Comparison of ENCODE assay signal across 9 mouse cellular contexts in genomic region chr5:24446630-24447029, GRCm38 (mm10). TPM values are rescaled to one million over a fixed set of nuclear protein-coding genes. Genes with fewer than 3 reads are reported as not detected.
DNase-seq lines count a peak whose midpoint lies in the region; ATAC-seq lines count a peak whose summit lies in the region.
"Had no signal": no experiment of that assay in that cellular context is flagged by ENCODE, and none has a peak within 500 bp of the region (broad histone marks: within the 10 kb centered on the region; RNA-seq: fewer than 3 reads in every experiment).

No protein-coding gene starts in this region.

- peaks cover 21% of the 10 kb centered on the region for H3K36me3 ChIP-seq in forebrain, embryonic 12.5 days (replicated peaks)
- no peaks in the 10 kb centered on the region for H3K36me3 ChIP-seq in forebrain, embryonic 16.5 days (ENCODE audit: control insufficient read depth, insufficient read depth)
- H3K36me3 ChIP-seq in midbrain, embryonic 10.5 days, result peaks cover 24% of the 10 kb centered on the region
- H3K36me3 ChIP-seq in midbrain, embryonic 11.5 days (ENCODE audit: control insufficient read depth, insufficient read depth, low read length), result peaks cover 6% of the 10 kb centered on the region; the same call in 1 of the 2 replicates
- H3K36me3 ChIP-seq in limb, embryonic 13.5 days, result peaks cover 23% of the 10 kb centered on the region
- H3K36me3 ChIP-seq in neural tube, embryonic 14.5 days (ENCODE audit: control insufficient read depth, insufficient read depth, low read length), result no peaks in the 10 kb centered on the region; the same call in 1 of the 2 replicates

- H3K4me2 ChIP-seq in forebrain, embryonic 12.5 days, result peak overlapping the region; percentile 88; the same call in 1 of the 2 replicates
- H3K4me2 ChIP-seq in forebrain, embryonic 16.5 days (ENCODE audit: low read length), result no peak overlapping the region
- H3K4me2 ChIP-seq in midbrain, embryonic 11.5 days, result no peak overlapping the region; the same call in 1 of the 2 replicates
- H3K4me2 ChIP-seq in limb, embryonic 13.5 days (replicated peaks), result peak overlapping the region; percentile 85
- H3K4me2 ChIP-seq in neural tube, embryonic 14.5 days (ENCODE audit: low read depth, low read length), result peak overlapping the region; percentile 92; the same call in 1 of the 2 replicates

- H3K4me1 ChIP-seq in forebrain, embryonic 12.5 days, result peaks cover 45% of the 10 kb centered on the region
- peaks cover 34% of the 10 kb centered on the region for H3K4me1 ChIP-seq in forebrain, embryonic 16.5 days (replicated peaks; ENCODE audit: control insufficient read depth, insufficient read depth, low read length)
- peaks cover 57% of the 10 kb centered on the region for H3K4me1 ChIP-seq in midbrain, embryonic 10.5 days
- H3K4me1 ChIP-seq in midbrain, embryonic 11.5 days (ENCODE audit: control insufficient read depth, insufficient read depth, low read length), result peaks cover 24% of the 10 kb centered on the region
- peaks cover 39% of the 10 kb centered on the region for H3K4me1 ChIP-seq in limb, embryonic 13.5 days
- H3K4me1 ChIP-seq in neural tube, embryonic 14.5 days (ENCODE audit: control insufficient read depth, insufficient read depth, low read length), result peaks cover 22% of the 10 kb centered on the region

- no peak for ATAC-seq in forebrain, embryonic 12.5 days (ENCODE audit: low FRiP score)
- no peak for ATAC-seq in forebrain, embryonic 16.5 days
- ATAC-seq in midbrain, embryonic 11.5 days (ENCODE audit: low FRiP score), result no peak
- ATAC-seq in limb, embryonic 13.5 days (ENCODE audit: low FRiP score, low read depth), result no peak
- no peak for ATAC-seq in neural tube, embryonic 14.5 days (ENCODE audit: low read depth)

- H3K27ac ChIP-seq in forebrain, embryonic 12.5 days, result no peak overlapping the region
- H3K27ac ChIP-seq in forebrain, embryonic 16.5 days (ENCODE audit: low read length), result no peak overlapping the region
- no peak overlapping the region for H3K27ac ChIP-seq in midbrain, embryonic 10.5 days (replicated peaks)
- no peak overlapping the region for H3K27ac ChIP-seq in midbrain, embryonic 11.5 days (ENCODE audit: low read depth, low read length)
- no peak overlapping the region for H3K27ac ChIP-seq in limb, embryonic 13.5 days
- H3K27ac ChIP-seq in neural tube, embryonic 14.5 days (ENCODE audit: low read depth, low read length), result no peak overlapping the region

- 95% methylated on average over 7 of the region's 7 CpGs for WGBS in forebrain, embryonic 12.5 days
- 92% methylated on average over 7 of the region's 7 CpGs for WGBS in forebrain, embryonic 16.5 days
- WGBS in midbrain, embryonic 10.5 days, result 91% methylated on average over 7 of the region's 7 CpGs
- WGBS in midbrain, embryonic 11.5 days, result 92% methylated on average over 7 of the region's 7 CpGs
- WGBS in limb, embryonic 13.5 days, result 90% methylated on average over 7 of the region's 7 CpGs
- WGBS in neural tube, embryonic 14.5 days, result 93% methylated on average over 7 of the region's 7 CpGs

- no peak for DNase-seq in midbrain, embryonic 10.5 days (ENCODE audit: low spot score)
- DNase-seq in midbrain, embryonic 11.5 days (ENCODE audit: low spot score, missing footprints), result no peak
- DNase-seq in frontal cortex, adult 2 months (ENCODE audit: extremely low spot score in 1 of 2, low spot score in 1 of 2), result no peak
- no peak for DNase-seq in layer of hippocampus, postnatal 10 days (ENCODE audit: low spot score in 2 of 2)
- DNase-seq: kidney, adult 11 months had no signal

- no peaks in the 10 kb centered on the region for H3K9me3 ChIP-seq in forebrain, embryonic 12.5 days
- no peaks in the 10 kb centered on the region for H3K9me3 ChIP-seq in forebrain, embryonic 16.5 days (ENCODE audit: control insufficient read depth, low read length)
- H3K9me3 ChIP-seq in midbrain, embryonic 10.5 days (replicated peaks), result no peaks in the 10 kb centered on the region
- H3K9me3 ChIP-seq in midbrain, embryonic 11.5 days (ENCODE audit: control insufficient read depth, low read length), result no peaks in the 10 kb centered on the region
- H3K9me3 ChIP-seq in limb, embryonic 13.5 days, result no peaks in the 10 kb centered on the region
- H3K9me3 ChIP-seq in neural tube, embryonic 14.5 days (ENCODE audit: control insufficient read depth, low read length), result no peaks in the 10 kb centered on the region

- H3K27me3 ChIP-seq in forebrain, embryonic 12.5 days, result peaks cover 14% of the 10 kb centered on the region
- no peaks in the 10 kb centered on the region for H3K27me3 ChIP-seq in forebrain, embryonic 16.5 days (replicated peaks; ENCODE audit: control insufficient read depth, insufficient read depth, low read length)
- H3K27me3 ChIP-seq in midbrain, embryonic 10.5 days (ENCODE audit: low read depth, poor library complexity, severe bottlenecking), result peaks cover 25% of the 10 kb centered on the region
- no peaks in the 10 kb centered on the region; the same call in 1 of the 2 replicates for H3K27me3 ChIP-seq in midbrain, embryonic 11.5 days (ENCODE audit: control insufficient read depth, insufficient read depth, low read length)
- no peaks in the 10 kb centered on the region for H3K27me3 ChIP-seq in limb, embryonic 13.5 days
- H3K27me3 ChIP-seq in neural tube, embryonic 14.5 days (ENCODE audit: control insufficient read depth, insufficient read depth, low read length), result no peaks in the 10 kb centered on the region; the same call in 1 of the 2 replicates

- H3K9ac ChIP-seq in forebrain, embryonic 12.5 days, result no peak overlapping the region
- no peak overlapping the region for H3K9ac ChIP-seq in forebrain, embryonic 16.5 days (replicated peaks; ENCODE audit: low read depth, low read length)
- H3K9ac ChIP-seq in midbrain, embryonic 11.5 days (ENCODE audit: low read length), result no peak overlapping the region
- no peak overlapping the region for H3K9ac ChIP-seq in limb, embryonic 13.5 days
- no peak overlapping the region for H3K9ac ChIP-seq in neural tube, embryonic 14.5 days (replicated peaks; ENCODE audit: low read depth, low read length)

- H3K4me3 ChIP-seq in forebrain, embryonic 12.5 days (replicated peaks), result 0 out of 2 replicates have a peak overlapping the region, but pooled peaks have one; percentile 66
- H3K4me3 ChIP-seq in forebrain, embryonic 16.5 days (replicated peaks; ENCODE audit: low read length), result no peak overlapping the region
- peak overlapping the region; percentile 79; the same call in 1 of the 2 replicates for H3K4me3 ChIP-seq in midbrain, embryonic 10.5 days
- H3K4me3 ChIP-seq in midbrain, embryonic 11.5 days (ENCODE audit: low read depth, low read length), result no peak overlapping the region
- peak overlapping the region; percentile 66; the same call in 1 of the 2 replicates for H3K4me3 ChIP-seq in limb, embryonic 13.5 days
- no peak overlapping the region for H3K4me3 ChIP-seq in neural tube, embryonic 14.5 days (ENCODE audit: low read depth, low read length)

RNA-seq across cellular contexts. Expression of gene Tmub1, which starts 1.0 kb away (rescaled TPM):
- 28.6 and 30.7 TPM in 2 replicates for polyA plus RNA-seq in forebrain, embryonic 12.5 days (2016; fragmentation: Nextera tagmentation; extraction: Ambion mirVana)
- polyA plus RNA-seq in forebrain, embryonic 16.5 days (2015; fragmentation: Nextera tagmentation; extraction: Ambion mirVana), result 37.3 and 45.4 TPM in 2 replicates
- 30.9 and 32.9 TPM in 2 replicates for polyA plus RNA-seq in midbrain, embryonic 10.5 days (2016; fragmentation: Nextera tagmentation; extraction: Ambion mirVana)
- polyA plus RNA-seq in midbrain, embryonic 11.5 days (2014; fragmentation: Nextera tagmentation; extraction: Ambion mirVana), result 30.5 and 32.3 TPM in 2 replicates
- 23.7 and 24.6 TPM in 2 replicates for polyA plus RNA-seq in limb, embryonic 13.5 days (2015; fragmentation: Nextera tagmentation; extraction: Ambion mirVana)
- 63.9 and 68.0 TPM in 2 replicates for polyA plus RNA-seq in neural tube, embryonic 14.5 days (2014; fragmentation: Nextera tagmentation; extraction: Ambion mirVana)
- polyA plus RNA-seq in frontal cortex, adult 2 months (2012; rRNA removed), result 42.7 and 43.7 TPM in 2 replicates
- total RNA-seq in layer of hippocampus, postnatal 10 days (2021), result 10 to 100 TPM; 24.1 to 26.4 TPM

RNA-seq across cellular contexts. Expression of gene Fastk, which starts 1.5 kb away (rescaled TPM):
- polyA plus RNA-seq in forebrain, embryonic 12.5 days (2016; fragmentation: Nextera tagmentation; extraction: Ambion mirVana), result 97.1 and 102 TPM in 2 replicates
- polyA plus RNA-seq in forebrain, embryonic 16.5 days (2015; fragmentation: Nextera tagmentation; extraction: Ambion mirVana), result 92.2 and 96.3 TPM in 2 replicates
- polyA plus RNA-seq in midbrain, embryonic 10.5 days (2016; fragmentation: Nextera tagmentation; extraction: Ambion mirVana), result 107 and 113 TPM in 2 replicates
- 79.3 and 84.6 TPM in 2 replicates for polyA plus RNA-seq in midbrain, embryonic 11.5 days (2014; fragmentation: Nextera tagmentation; extraction: Ambion mirVana)
- polyA plus RNA-seq in limb, embryonic 13.5 days (2015; fragmentation: Nextera tagmentation; extraction: Ambion mirVana), result 120 TPM in 2 replicates
- 93.2 and 97.7 TPM in 2 replicates for polyA plus RNA-seq in neural tube, embryonic 14.5 days (2014; fragmentation: Nextera tagmentation; extraction: Ambion mirVana)
- 223 and 235 TPM in 2 replicates for polyA plus RNA-seq in frontal cortex, adult 2 months (2012; rRNA removed)
- 100 to 1,000 TPM in 1 of 2 experiments, 10 to 100 TPM in 1; 87.4 to 111 TPM for total RNA-seq in layer of hippocampus, postnatal 10 days (2021)

RNA-seq across cellular contexts. Expression of gene Agap3, which starts 5.3 kb away (rescaled TPM):
- polyA plus RNA-seq in forebrain, embryonic 12.5 days (2016; fragmentation: Nextera tagmentation; extraction: Ambion mirVana), result 41.1 and 61.2 TPM in 2 replicates
- polyA plus RNA-seq in forebrain, embryonic 16.5 days (2015; fragmentation: Nextera tagmentation; extraction: Ambion mirVana), result 57.0 and 58.6 TPM in 2 replicates
- polyA plus RNA-seq in midbrain, embryonic 10.5 days (2016; fragmentation: Nextera tagmentation; extraction: Ambion mirVana), result 27.6 and 31.2 TPM in 2 replicates
- 43.1 and 57.0 TPM in 2 replicates for polyA plus RNA-seq in midbrain, embryonic 11.5 days (2014; fragmentation: Nextera tagmentation; extraction: Ambion mirVana)
- polyA plus RNA-seq in limb, embryonic 13.5 days (2015; fragmentation: Nextera tagmentation; extraction: Ambion mirVana), result 29.8 and 35.4 TPM in 2 replicates
- 59.3 and 63.6 TPM in 2 replicates for polyA plus RNA-seq in neural tube, embryonic 14.5 days (2014; fragmentation: Nextera tagmentation; extraction: Ambion mirVana)
- polyA plus RNA-seq in frontal cortex, adult 2 months (2012; rRNA removed), result 390 and 432 TPM in 2 replicates
- total RNA-seq in layer of hippocampus, postnatal 10 days (2021), result 100 to 1,000 TPM; 511 to 516 TPM

RNA-seq across cellular contexts. Expression of gene Slc4a2, which starts 23.0 kb away (rescaled TPM):
- 28.9 and 29.8 TPM in 2 replicates for polyA plus RNA-seq in forebrain, embryonic 12.5 days (2016; fragmentation: Nextera tagmentation; extraction: Ambion mirVana)
- 19.1 and 23.9 TPM in 2 replicates for polyA plus RNA-seq in forebrain, embryonic 16.5 days (2015; fragmentation: Nextera tagmentation; extraction: Ambion mirVana)
- 32.9 and 33.3 TPM in 2 replicates for polyA plus RNA-seq in midbrain, embryonic 10.5 days (2016; fragmentation: Nextera tagmentation; extraction: Ambion mirVana)
- polyA plus RNA-seq in midbrain, embryonic 11.5 days (2014; fragmentation: Nextera tagmentation; extraction: Ambion mirVana), result 16.7 and 21.5 TPM in 2 replicates
- polyA plus RNA-seq in limb, embryonic 13.5 days (2015; fragmentation: Nextera tagmentation; extraction: Ambion mirVana), result 39.5 and 42.0 TPM in 2 replicates
- polyA plus RNA-seq in neural tube, embryonic 14.5 days (2014; fragmentation: Nextera tagmentation; extraction: Ambion mirVana), result 11.2 and 13.8 TPM in 2 replicates
- polyA plus RNA-seq in frontal cortex, adult 2 months (2012; rRNA removed), result 32.2 and 32.3 TPM in 2 replicates
- total RNA-seq in layer of hippocampus, postnatal 10 days (2021), result 10 to 100 TPM; 22.0 to 33.7 TPM

RNA-seq across cellular contexts. Expression of gene Cdk5, which starts 23.3 kb away (rescaled TPM):
- 62.2 and 63.7 TPM in 2 replicates for polyA plus RNA-seq in forebrain, embryonic 12.5 days (2016; fragmentation: Nextera tagmentation; extraction: Ambion mirVana)
- polyA plus RNA-seq in forebrain, embryonic 16.5 days (2015; fragmentation: Nextera tagmentation; extraction: Ambion mirVana), result 106 and 127 TPM in 2 replicates
- polyA plus RNA-seq in midbrain, embryonic 10.5 days (2016; fragmentation: Nextera tagmentation; extraction: Ambion mirVana), result 49.0 and 61.6 TPM in 2 replicates
- polyA plus RNA-seq in midbrain, embryonic 11.5 days (2014; fragmentation: Nextera tagmentation; extraction: Ambion mirVana), result 52.8 and 58.1 TPM in 2 replicates
- 53.5 and 59.5 TPM in 2 replicates for polyA plus RNA-seq in limb, embryonic 13.5 days (2015; fragmentation: Nextera tagmentation; extraction: Ambion mirVana)
- polyA plus RNA-seq in neural tube, embryonic 14.5 days (2014; fragmentation: Nextera tagmentation; extraction: Ambion mirVana), result 119 and 126 TPM in 2 replicates
- polyA plus RNA-seq in frontal cortex, adult 2 months (2012; rRNA removed), result 214 and 226 TPM in 2 replicates
- total RNA-seq in layer of hippocampus, postnatal 10 days (2021), result 100 to 1,000 TPM; 127 to 133 TPM

Comparison
In these comparisons a context has a peak if more than half of its experiments do, and no peak if none do; other contexts are left out.
1. H3K4me2 ChIP-seq: peak in forebrain, embryonic 12.5 days (single experiment), limb, embryonic 13.5 days (single experiment) and neural tube, embryonic 14.5 days (single experiment); none in forebrain, embryonic 16.5 days (single experiment) and midbrain, embryonic 11.5 days (single experiment).
2. H3K4me3 ChIP-seq: peak in forebrain, embryonic 12.5 days (single experiment), midbrain, embryonic 10.5 days (single experiment) and limb, embryonic 13.5 days (single experiment); none in forebrain, embryonic 16.5 days (single experiment), midbrain, embryonic 11.5 days (single experiment) and neural tube, embryonic 14.5 days (single experiment).